In genomic region chr11:82035356-82035755, GRCm38 (mm10) we compare ENCODE assay signal across 8 mouse cellular contexts. TPM values are rescaled to one million over a fixed set of nuclear protein-coding genes. Genes with fewer than 3 reads are reported as not detected.
DNase-seq lines count a peak whose midpoint lies in the region; ATAC-seq and TF ChIP-seq lines count a peak whose summit lies in the region.

Gene Ccl2 (plus strand): TSS chr11:82035571.

- H3K4me2 ChIP-seq in hindbrain, embryonic 14.5 days (replicated peaks): no peak within 1 kb of the TSS
- peak within 1 kb of the TSS; percentile 55 for H3K4me2 ChIP-seq in myocyte (ENCODE audit: low read depth)

- no peak within 1 kb of the TSS for H3ac ChIP-seq in myocyte (ENCODE audit: control insufficient read depth, insufficient read length)

- peak; percentile 89 for TF ChIP-seq POLR2A in myocyte (IDR thresholded peaks at IDR 0.05; ENCODE audit: insufficient read length, low read depth)

- no peaks in the 10 kb centered on the region for H3K79me2 ChIP-seq in myocyte (ENCODE audit: control insufficient read depth, insufficient read depth)

- intact Hi-C loops in heart, postnatal 10 days (cut with DNase I): no loop called here

- no peaks in the 10 kb centered on the region for H3K36me3 ChIP-seq in hindbrain, embryonic 14.5 days (replicated peaks; ENCODE audit: control insufficient read depth, insufficient read depth)
- H3K36me3 ChIP-seq in hindbrain, embryonic 10.5 days: no peaks in the 10 kb centered on the region
- H3K36me3 ChIP-seq in myocyte (ENCODE audit: control insufficient read depth, insufficient read depth): no peaks in the 10 kb centered on the region

- 41% methylated on average over 5 of the region's 5 CpGs for WGBS in hindbrain, embryonic 14.5 days
- WGBS in hindbrain, embryonic 10.5 days: 49% methylated on average over 5 of the region's 5 CpGs

- no peak within 1 kb of the TSS for H3K27ac ChIP-seq in hindbrain, embryonic 14.5 days
- H3K27ac ChIP-seq in hindbrain, embryonic 10.5 days: no peak within 1 kb of the TSS

- H3K9me3 ChIP-seq in hindbrain, embryonic 14.5 days (ENCODE audit: control insufficient read depth, low read length): no peaks in the 10 kb centered on the region
- no peaks in the 10 kb centered on the region for H3K9me3 ChIP-seq in hindbrain, embryonic 10.5 days

- no peak within 1 kb of the TSS for H3K9ac ChIP-seq in hindbrain, embryonic 14.5 days

- peaks cover 3% of the 10 kb centered on the region; the same call in 1 of the 2 replicates for H3K4me1 ChIP-seq in hindbrain, embryonic 14.5 days (replicated peaks; ENCODE audit: control insufficient read depth, insufficient read depth, low read length)
- H3K4me1 ChIP-seq in hindbrain, embryonic 10.5 days (replicated peaks): peaks cover 6% of the 10 kb centered on the region; the same call in 1 of the 2 replicates

- H3K4me3 ChIP-seq in hindbrain, embryonic 14.5 days (replicated peaks; ENCODE audit: low read length): no peak within 1 kb of the TSS
- H3K4me3 ChIP-seq in hindbrain, embryonic 10.5 days: no peak within 1 kb of the TSS
- H3K4me3 ChIP-seq in myocyte: no peak within 1 kb of the TSS

- DNase-seq in hindbrain, embryonic 14.5 days (ENCODE audit: low spot score): peak; percentile 71
- DNase-seq in hindbrain, embryonic 10.5 days (ENCODE audit: low spot score): no peak
- peak; percentile 71 for DNase-seq in adrenal gland, adult 8-10 months
- DNase-seq in heart, postnatal 10 days: peak; percentile 77 to 81
- DNase-seq in left cerebral cortex, adult 8-10 months (ENCODE audit: low spot score in 2 of 2): peak; percentile 16 to 56
- DNase-seq in yolk sac, embryonic 10.5 days (ENCODE audit: low spot score): no peak

- 0 out of 2 replicates have a peak, but pooled peaks have one; percentile 57 for ATAC-seq in hindbrain, embryonic 14.5 days (ENCODE audit: low FRiP score)
- ATAC-seq in frontal cortex, adult (ENCODE audit: low TSS enrichment): peak; percentile 92

- no peaks in the 10 kb centered on the region for H3K27me3 ChIP-seq in hindbrain, embryonic 14.5 days (ENCODE audit: control insufficient read depth, insufficient read depth, low read length)
- no peaks in the 10 kb centered on the region for H3K27me3 ChIP-seq in hindbrain, embryonic 10.5 days (ENCODE audit: insufficient read depth, poor library complexity, severe bottlenecking)
- H3K27me3 ChIP-seq in myocyte (ENCODE audit: control insufficient read depth, insufficient read depth, insufficient read length): no peaks in the 10 kb centered on the region

TF ChIP-seq in myocyte, 11 proteins besides CTCF, POLR2A, EP300 and RAD21:
- TF ChIP-seq MAX (IDR thresholded peaks at IDR 0.05; ENCODE audit: low read depth) (no peak), POLR2AphosphoS2 (IDR thresholded peaks at IDR 0.05; ENCODE audit: insufficient read length, low read depth) (peak; percentile 92)
TF ChIP-seq in myocyte: peak in this region for 1.

RNA-seq across cellular contexts. Expression of gene Ccl2, which starts in this region (rescaled TPM):
- polyA plus RNA-seq in hindbrain, embryonic 14.5 days (2014; fragmentation: Nextera tagmentation; extraction: Ambion mirVana): 0.78 TPM in 1 of 2 replicates, not detected in the other
- polyA plus RNA-seq in hindbrain, embryonic 10.5 days (2016; fragmentation: Nextera tagmentation; extraction: Ambion mirVana): 0.80 and 1.0 TPM in 2 replicates
- total RNA-seq in adrenal gland, adult 8-10 months (2022): 1 to 10 TPM in 3 of 4 experiments, under 1 TPM in 1; 0.74 to 2.6 (median 1.2) TPM
- 1 to 10 TPM; 1.2 to 1.8 TPM for total RNA-seq in heart, postnatal 10 days (2021)
- not detected for total RNA-seq in left cerebral cortex, adult 8-10 months (2022)
- polyA plus RNA-seq in myocyte (2012; fragmentation: generic; extraction: Trizol): 5.2 TPM

Comparison
In these comparisons a context has a peak if more than half of its experiments do, and no peak if none do; other contexts are left out.
1. Peak in DNase-seq and ATAC-seq in hindbrain, embryonic 14.5 days; RNA of the gene not detected or under 1 TPM.
2. Peak in DNase-seq in left cerebral cortex, adult 8-10 months; RNA of the gene not detected or under 1 TPM.
3. DNase-seq: peak in adrenal gland, adult 8-10 months (single experiment) and heart, postnatal 10 days (2 of 2); none in hindbrain, embryonic 10.5 days (single experiment) and yolk sac, embryonic 10.5 days (single experiment).